Mouse (Mus musculus): ENCODE results near the gene Gm11037. TPM values are rescaled to one million over a fixed set of nuclear protein-coding genes. Genes with fewer than 3 reads are reported as not detected.
"Not testable (repeated sequence)": the region's sequence is repeated elsewhere in the genome, so short reads cannot be mapped to it uniquely, and the experiment has no call there.

Gene Gm11037
- polyA plus RNA-seq, 1 experiment from 2014 or later: not detected

DNA sequence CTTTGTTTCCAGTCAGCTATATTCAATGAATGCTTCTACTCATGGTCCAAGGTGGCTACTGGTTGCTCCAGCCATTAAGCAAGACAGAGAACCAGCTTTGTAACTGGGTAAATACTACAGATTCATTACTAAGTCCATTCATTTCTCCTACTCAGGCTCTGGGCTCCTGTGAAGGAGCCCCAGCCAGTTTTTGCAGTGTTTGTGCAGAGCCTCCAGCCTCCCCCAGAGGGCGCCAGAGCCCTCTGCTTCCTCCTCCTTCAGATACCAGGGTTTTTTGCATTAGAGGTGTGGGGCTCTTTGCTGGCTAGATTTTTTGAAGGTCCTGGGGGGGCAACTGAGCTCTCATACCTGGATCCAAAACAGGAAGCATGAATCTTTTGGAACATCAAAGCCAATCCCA, 38.5 kb upstream of the Gm11037 start:
- Histone ChIP-seq H3K27me3 (ENCODE audit: insufficient read depth, low read length) (no peaks in the 10 kb centered on the region), H3K4me2 (no peak overlapping the region), H3K36me3 (ENCODE audit: insufficient read depth) (no peaks in the 10 kb centered on the region), H3K9ac (no peak overlapping the region), H3K4me1 (ENCODE audit: insufficient read depth) (no peaks in the 10 kb centered on the region), H3K4me3 (ENCODE audit: low read depth, low read length) (no peak overlapping the region), H3K9me3 (ENCODE audit: low read depth, low read length) (no peaks in the 10 kb centered on the region), H3K27ac (ENCODE audit: low read depth) (no peak overlapping the region)
- peak; percentile 89 for DNase-seq
- peak; percentile 30; the same call in 1 of the 2 replicates for ATAC-seq (ENCODE audit: insufficient read depth)
- TF ChIP-seq CTCF (IDR thresholded peaks at IDR 0.05; ENCODE audit: low read depth): peak; percentile 87
- WGBS: 0% methylated on average over 1 of the region's 1 CpGs

DNA sequence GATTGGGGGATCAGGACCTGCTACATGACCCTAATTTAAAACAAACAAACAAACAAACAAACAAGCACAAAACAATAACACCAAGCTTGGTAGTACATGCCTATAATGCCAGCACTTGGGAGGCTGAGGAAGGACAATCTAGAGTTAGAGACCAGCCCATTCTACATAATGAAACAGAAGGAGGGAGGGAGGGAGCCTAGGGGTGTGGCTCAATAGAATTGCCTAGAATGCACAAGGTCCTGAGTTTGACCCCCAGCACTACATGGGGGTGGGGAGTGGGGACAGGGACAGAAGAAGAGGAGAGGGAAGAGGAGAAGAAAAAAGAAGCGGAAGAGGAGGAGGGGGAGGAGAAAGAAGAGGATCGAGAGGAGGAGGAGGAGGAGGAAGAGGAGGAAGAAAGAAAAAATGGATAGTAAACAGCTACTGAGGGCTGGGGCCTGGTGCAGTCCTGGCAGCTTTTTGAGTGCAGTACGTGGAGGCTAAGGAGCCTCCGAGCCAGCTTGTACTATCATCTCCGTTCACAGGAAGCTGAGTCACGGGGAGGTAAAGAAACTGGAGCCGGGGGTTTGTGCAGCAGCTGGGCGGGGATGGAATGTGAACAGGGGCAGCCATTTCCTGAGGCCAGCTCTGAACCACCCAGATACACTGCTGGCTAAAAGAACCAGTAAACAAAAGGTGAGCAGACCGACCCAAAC, 37.0 kb upstream of the Gm11037 start:
- H3K36me3 ChIP-seq (ENCODE audit: insufficient read depth): no peaks in the 10 kb centered on the region
- peak overlapping the region; percentile 64 for H3K27ac ChIP-seq (ENCODE audit: low read depth)
- peak overlapping the region; percentile 9; the same call in 1 of the 2 replicates for H3K9ac ChIP-seq
- H3K9me3 ChIP-seq (ENCODE audit: low read depth, low read length): no peaks in the 10 kb centered on the region
- 4% methylated on average over 9 of the region's 9 CpGs for WGBS
- DNase-seq: peak; percentile 83
- no peaks in the 10 kb centered on the region for H3K27me3 ChIP-seq (ENCODE audit: insufficient read depth, low read length)
- no peaks in the 10 kb centered on the region for H3K4me1 ChIP-seq (ENCODE audit: insufficient read depth)
- peak overlapping the region; percentile 46 for H3K4me2 ChIP-seq
- H3K4me3 ChIP-seq (ENCODE audit: low read depth, low read length): no peak overlapping the region
- no peak for TF ChIP-seq CTCF (IDR thresholded peaks at IDR 0.05; ENCODE audit: low read depth)
- peak; percentile 80 for ATAC-seq (ENCODE audit: insufficient read depth)

DNA sequence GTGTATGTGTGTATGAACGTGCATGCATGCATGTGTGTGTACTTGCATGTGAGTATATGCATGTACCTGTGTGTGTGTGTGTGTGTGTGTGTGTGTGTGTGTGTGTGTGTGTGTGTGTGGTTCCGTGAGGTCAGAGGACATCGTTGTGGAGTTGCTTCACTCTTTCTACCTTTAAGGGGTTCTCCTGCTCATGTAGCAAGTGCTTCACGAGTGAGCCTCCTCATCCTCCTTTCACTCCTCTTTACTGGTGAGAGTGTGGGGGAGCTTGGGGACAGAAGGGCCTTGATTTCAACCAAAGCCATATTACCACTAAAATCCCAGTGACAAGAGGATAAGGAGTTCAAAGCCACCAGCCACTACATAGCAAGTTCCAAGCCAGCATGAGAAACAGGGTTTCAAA, 36.2 kb upstream of the Gm11037 start:
- Histone ChIP-seq H3K9me3 (ENCODE audit: low read depth, low read length) (no peaks in the 10 kb centered on the region), H3K27ac (ENCODE audit: low read depth) (peak overlapping the region; percentile 64; the same call in 1 of the 2 replicates), H3K36me3 (ENCODE audit: insufficient read depth) (no peaks in the 10 kb centered on the region), H3K27me3 (ENCODE audit: insufficient read depth, low read length) (no peaks in the 10 kb centered on the region), H3K4me2 (no peak overlapping the region), H3K4me3 (ENCODE audit: low read depth, low read length) (no peak overlapping the region), H3K4me1 (ENCODE audit: insufficient read depth) (no peaks in the 10 kb centered on the region), H3K9ac (no peak overlapping the region)
- ATAC-seq (ENCODE audit: insufficient read depth) (no peak), DNase-seq (no peak)
- WGBS: 84% methylated on average over 4 of the region's 4 CpGs
- TF ChIP-seq CTCF (IDR thresholded peaks at IDR 0.05; ENCODE audit: low read depth): no peak

DNA sequence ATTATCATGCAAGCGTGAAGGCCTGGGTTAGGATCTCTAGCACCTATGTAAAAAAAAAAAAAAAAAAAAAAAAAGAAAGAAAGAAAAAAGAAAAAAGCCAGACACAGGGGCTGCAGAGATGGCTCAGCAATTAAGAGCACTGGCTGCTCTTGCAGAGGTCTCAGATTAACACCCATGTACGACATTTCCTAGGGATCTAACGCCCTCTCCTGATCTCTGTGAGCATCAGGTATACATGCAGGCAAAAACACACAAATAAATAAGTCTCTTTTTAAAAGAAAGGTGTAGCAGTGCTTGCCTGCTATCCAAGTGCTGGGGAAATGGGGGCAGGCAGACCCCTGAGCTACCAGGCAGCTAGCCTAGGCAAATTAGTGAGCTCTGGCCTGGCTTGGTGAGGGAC, 31.8 kb upstream of the Gm11037 start:
- ATAC-seq (ENCODE audit: insufficient read depth) (no peak), DNase-seq (no peak)
- no peak overlapping the region for H3K4me2 ChIP-seq
- no peak for TF ChIP-seq CTCF (IDR thresholded peaks at IDR 0.05; ENCODE audit: low read depth)
- WGBS: 55% methylated on average over 3 of the region's 3 CpGs
- H3K9ac ChIP-seq: no peak overlapping the region
- no peaks in the 10 kb centered on the region for H3K4me1 ChIP-seq (ENCODE audit: insufficient read depth)
- no peaks in the 10 kb centered on the region for H3K9me3 ChIP-seq (ENCODE audit: low read depth, low read length)
- no peak overlapping the region for H3K27ac ChIP-seq (ENCODE audit: low read depth)
- no peaks in the 10 kb centered on the region for H3K27me3 ChIP-seq (ENCODE audit: insufficient read depth, low read length)
- H3K36me3 ChIP-seq (ENCODE audit: insufficient read depth): no peaks in the 10 kb centered on the region
- H3K4me3 ChIP-seq (ENCODE audit: low read depth, low read length): no peak overlapping the region

DNA sequence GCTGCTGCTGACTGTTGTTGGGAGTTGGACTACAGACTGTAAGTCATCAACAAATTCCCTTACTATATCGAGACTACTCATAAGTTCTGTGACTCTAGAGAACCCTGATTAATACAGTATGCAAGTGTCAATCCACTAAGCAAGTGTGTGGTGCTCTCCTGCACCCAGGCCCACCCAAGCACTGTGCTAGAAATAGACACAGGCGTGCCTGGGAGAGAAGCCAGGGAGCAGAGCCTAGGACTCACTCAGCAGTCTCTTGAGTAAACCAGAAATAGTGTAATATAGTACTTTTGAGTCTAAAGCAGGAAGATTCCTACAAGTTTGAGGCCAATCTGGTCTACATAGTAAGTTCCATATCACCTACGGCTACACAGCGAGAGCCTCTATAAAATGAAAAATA, 29.3 kb upstream of the Gm11037 start:
- H3K36me3 ChIP-seq (ENCODE audit: insufficient read depth): no peaks in the 10 kb centered on the region
- no peak for TF ChIP-seq CTCF (IDR thresholded peaks at IDR 0.05; ENCODE audit: low read depth)
- H3K4me3 ChIP-seq (ENCODE audit: low read depth, low read length): no peak overlapping the region
- no peak overlapping the region for H3K9ac ChIP-seq
- ATAC-seq (ENCODE audit: insufficient read depth) (no peak), DNase-seq (no peak)
- no peak overlapping the region for H3K27ac ChIP-seq (ENCODE audit: low read depth)
- no peak overlapping the region for H3K4me2 ChIP-seq
- no peaks in the 10 kb centered on the region for H3K4me1 ChIP-seq (ENCODE audit: insufficient read depth)
- WGBS: 77% methylated on average over 4 of the region's 4 CpGs
- no peaks in the 10 kb centered on the region for H3K27me3 ChIP-seq (ENCODE audit: insufficient read depth, low read length)
- H3K9me3 ChIP-seq (ENCODE audit: low read depth, low read length): no peaks in the 10 kb centered on the region

DNA sequence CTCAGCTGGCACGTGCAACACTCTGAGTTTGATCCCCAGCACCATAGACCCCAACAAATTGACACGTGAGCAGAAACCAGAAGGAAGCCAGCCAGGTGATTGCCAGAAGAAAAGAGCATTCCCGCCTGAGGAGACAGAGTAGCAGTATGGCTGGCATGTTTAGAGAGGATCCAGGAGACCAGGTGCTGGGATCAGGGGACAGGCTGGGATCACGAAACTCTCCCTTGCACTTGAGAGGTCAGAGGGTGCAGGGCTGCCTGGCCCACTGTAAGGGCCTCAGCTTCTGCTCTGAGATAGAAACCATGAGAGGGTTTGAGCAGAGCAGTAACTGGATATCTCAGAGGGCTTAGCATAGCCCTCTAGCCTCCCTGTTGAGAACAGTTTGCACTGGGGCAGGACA, 28.2 kb upstream of the Gm11037 start:
- not testable (repeated sequence) for H3K4me3 ChIP-seq (ENCODE audit: low read depth, low read length); H3K27ac ChIP-seq (ENCODE audit: low read depth); H3K27me3 ChIP-seq (ENCODE audit: insufficient read depth, low read length); H3K9ac ChIP-seq; H3K36me3 ChIP-seq (ENCODE audit: insufficient read depth); H3K4me2 ChIP-seq; H3K9me3 ChIP-seq (ENCODE audit: low read depth, low read length); ATAC-seq (ENCODE audit: insufficient read depth); DNase-seq; H3K4me1 ChIP-seq (ENCODE audit: insufficient read depth)
- WGBS: 62% methylated on average over 4 of the region's 4 CpGs

DNA sequence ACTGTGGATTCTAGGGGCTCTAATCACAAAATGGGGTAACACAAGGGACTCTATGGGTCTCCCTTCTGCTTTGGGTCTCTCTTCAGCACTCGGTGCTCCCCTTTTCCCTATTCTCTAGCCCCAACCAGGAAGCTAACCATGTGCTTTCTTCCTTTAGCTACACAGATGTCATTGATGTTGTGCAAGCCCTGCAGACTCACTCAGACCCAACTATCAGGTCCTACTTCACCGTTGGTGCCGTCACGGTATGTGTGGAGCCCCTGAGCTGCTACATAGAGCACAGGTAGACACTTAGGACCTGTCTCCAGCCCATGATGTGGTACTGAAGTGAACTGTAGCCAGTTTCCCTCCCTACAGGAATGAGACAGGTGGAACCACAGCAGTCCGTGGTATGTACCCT, 27.3 kb upstream of the Gm11037 start:
- no peak for ATAC-seq (ENCODE audit: insufficient read depth)
- Histone ChIP-seq H3K4me1 (ENCODE audit: insufficient read depth) (no peaks in the 10 kb centered on the region), H3K4me3 (ENCODE audit: low read depth, low read length) (no peak overlapping the region), H3K36me3 (ENCODE audit: insufficient read depth) (no peaks in the 10 kb centered on the region), H3K9ac (no peak overlapping the region), H3K27me3 (ENCODE audit: insufficient read depth, low read length) (no peaks in the 10 kb centered on the region), H3K27ac (ENCODE audit: low read depth) (no peak overlapping the region), H3K9me3 (ENCODE audit: low read depth, low read length) (no peaks in the 10 kb centered on the region), H3K4me2 (no peak overlapping the region)
- no peak for TF ChIP-seq CTCF (IDR thresholded peaks at IDR 0.05; ENCODE audit: low read depth)
- 85% methylated on average over 5 of the region's 5 CpGs for WGBS
- DNase-seq: no peak

Data from lung, embryonic 14.5 days (tissue).